Mouse (Mus musculus) G1E (cell line): ENCODE results near the gene Fgfr2.

Source experiments
- CTCF ChIP-seq: IDR thresholded peaks from 2 replicates; pipeline ENCODE4 v1.5.1; 2012; ENCODE audit warnings: low read depth, low read length, inconsistent platforms, mixed read lengths
- POLR2AphosphoS5 ChIP-seq: IDR thresholded peaks from 2 replicates; pipeline ENCODE4 v1.6.1; 2012; ENCODE audit warnings: low read depth, low read length, inconsistent platforms; ENCODE audit not compliant: insufficient replicate concordance
- TAL1 ChIP-seq: conservative IDR thresholded peaks from 2 replicates; pipeline ENCODE4 v1.6.1; 2012; ENCODE audit warnings: low read depth, low read length, inconsistent platforms, mixed read lengths

DNA sequence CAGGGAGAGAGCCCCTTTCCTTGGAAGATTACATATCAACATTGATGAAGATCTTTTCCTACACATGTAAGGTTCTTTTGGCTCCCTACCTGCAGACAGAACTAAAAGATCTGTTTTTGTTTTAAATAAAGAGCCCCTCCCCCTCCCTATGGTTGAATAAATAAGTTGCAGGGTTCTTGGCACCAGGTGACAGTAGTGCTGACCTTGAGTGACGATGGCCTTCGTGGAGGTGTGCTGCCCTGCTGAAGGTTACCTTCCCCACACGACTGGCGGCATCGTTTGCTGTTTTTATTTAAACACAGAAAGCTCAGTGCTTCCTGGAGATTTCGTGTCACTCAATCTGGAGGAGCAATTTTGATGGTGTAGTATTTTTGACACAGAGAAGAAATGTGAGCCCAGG is 2432.3 kb downstream of the Fgfr2 start:
- no peak for TF ChIP-seq TAL1
- no peak for TF ChIP-seq CTCF
- no peak for TF ChIP-seq POLR2AphosphoS5
